Mouse (Mus musculus): ENCODE data around the gene Il13. TPM values are rescaled to one million over a fixed set of nuclear protein-coding genes. Genes with fewer than 3 reads are reported as not detected.

Il13 gene
- 0.18 TPM in 2 replicates for total RNA-seq (2015)
- total RNA-seq (2017) = 0.28 and 0.62 TPM in 2 replicates

GRCm38 (mm10) chr11:53634556-53634955, at the start of gene Il13:
Il13 (minus strand) TSS chr11:53634702.
- ATAC-seq (ENCODE audit: poor library complexity, severe bottlenecking) = no peak

DNA sequence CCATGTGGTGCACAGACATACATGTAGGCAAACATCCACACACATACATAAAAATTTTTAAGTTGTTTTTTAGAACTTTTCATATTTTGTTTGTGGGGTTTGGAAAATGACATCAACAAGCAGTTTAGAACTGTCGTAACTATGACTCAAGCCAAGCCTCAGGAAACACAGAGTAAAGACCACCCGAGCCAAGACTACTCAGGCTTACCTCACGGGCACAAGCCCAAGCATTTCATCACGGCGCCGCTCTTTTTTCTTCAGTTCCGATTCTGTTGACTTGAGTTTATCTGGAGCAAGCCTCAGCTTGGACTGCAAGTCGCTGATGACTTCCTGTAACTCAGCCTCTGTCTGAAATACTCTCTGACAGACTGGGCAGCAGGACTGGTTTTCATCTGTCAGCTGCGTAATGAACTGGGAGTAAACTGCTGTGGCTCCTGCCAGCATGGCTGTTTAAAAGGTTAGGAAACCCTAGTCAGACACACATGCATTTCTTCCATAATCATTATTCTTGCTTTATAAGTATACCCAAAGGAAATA, 48.6 kb upstream of the Il13 start:
- no peak for ATAC-seq (ENCODE audit: poor library complexity, severe bottlenecking)

DNA sequence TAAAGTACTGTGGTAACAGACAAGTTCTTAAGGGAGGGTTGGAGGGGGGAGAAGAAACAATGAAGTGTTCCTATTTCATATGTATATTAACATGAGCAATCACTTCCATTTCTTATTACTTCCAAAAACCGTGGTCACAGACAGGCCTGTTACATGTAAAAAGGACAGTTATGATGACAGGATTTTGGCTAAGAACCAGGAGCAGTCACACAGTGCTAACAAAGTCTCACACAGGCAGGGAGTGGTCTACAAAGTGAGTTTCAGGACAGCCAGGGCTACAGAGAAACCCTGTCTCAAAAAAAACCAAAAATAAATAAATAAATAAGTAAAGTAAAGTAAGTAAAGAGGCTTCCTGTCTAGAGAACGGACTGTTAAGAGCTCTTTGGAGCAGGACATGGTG, 47.7 kb upstream of the Il13 start:
- no peak for ATAC-seq (ENCODE audit: poor library complexity, severe bottlenecking)

DNA sequence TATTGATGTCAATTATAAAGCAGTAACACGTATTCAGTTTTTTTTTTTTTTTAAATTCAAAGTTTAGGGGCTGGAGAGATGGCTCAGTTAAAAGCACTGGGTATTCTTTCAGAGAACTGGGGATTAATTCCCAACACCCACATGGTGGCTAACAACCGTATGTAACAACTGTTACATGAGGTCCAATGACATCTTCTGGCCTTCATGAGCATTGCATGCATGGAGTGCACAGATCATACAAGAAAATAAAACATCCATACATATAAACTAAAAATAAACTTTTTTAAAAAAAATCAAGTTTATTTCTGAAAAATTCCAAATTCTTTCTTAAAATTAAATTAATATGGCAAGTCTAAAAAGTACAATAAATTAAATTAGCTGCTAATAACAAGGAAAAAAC, 47.2 kb upstream of the Il13 start:
- no peak for ATAC-seq (ENCODE audit: poor library complexity, severe bottlenecking)

GRCm38 (mm10) chr11:53680141-53680540, 45.6 kb upstream of the Il13 start:
- ATAC-seq (ENCODE audit: poor library complexity, severe bottlenecking) = no peak

DNA sequence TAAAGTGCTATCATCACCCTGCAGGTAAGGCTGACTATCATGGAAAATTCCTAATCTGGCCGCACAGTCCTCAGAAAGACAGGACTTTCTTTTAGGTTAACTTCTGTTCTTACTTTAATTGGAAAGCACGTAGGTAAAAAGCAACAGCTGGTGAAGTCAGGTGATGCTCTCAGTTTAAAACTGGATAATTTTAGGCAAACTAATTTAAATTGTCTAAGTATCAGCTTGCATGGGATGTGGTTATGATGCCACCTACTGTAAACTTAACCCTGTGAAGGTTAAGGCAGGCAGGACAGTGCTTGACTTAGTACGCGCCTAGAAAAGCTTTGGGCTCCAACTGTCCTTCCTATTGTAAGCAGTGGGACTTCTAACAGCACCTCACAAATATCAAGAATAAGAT, 36.9 kb upstream of the Il13 start:
- no peak for ATAC-seq (ENCODE audit: poor library complexity, severe bottlenecking)

GRCm38 (mm10) chr11:53664091-53664490, 29.6 kb upstream of the Il13 start:
- no peak for ATAC-seq (ENCODE audit: poor library complexity, severe bottlenecking)

DNA sequence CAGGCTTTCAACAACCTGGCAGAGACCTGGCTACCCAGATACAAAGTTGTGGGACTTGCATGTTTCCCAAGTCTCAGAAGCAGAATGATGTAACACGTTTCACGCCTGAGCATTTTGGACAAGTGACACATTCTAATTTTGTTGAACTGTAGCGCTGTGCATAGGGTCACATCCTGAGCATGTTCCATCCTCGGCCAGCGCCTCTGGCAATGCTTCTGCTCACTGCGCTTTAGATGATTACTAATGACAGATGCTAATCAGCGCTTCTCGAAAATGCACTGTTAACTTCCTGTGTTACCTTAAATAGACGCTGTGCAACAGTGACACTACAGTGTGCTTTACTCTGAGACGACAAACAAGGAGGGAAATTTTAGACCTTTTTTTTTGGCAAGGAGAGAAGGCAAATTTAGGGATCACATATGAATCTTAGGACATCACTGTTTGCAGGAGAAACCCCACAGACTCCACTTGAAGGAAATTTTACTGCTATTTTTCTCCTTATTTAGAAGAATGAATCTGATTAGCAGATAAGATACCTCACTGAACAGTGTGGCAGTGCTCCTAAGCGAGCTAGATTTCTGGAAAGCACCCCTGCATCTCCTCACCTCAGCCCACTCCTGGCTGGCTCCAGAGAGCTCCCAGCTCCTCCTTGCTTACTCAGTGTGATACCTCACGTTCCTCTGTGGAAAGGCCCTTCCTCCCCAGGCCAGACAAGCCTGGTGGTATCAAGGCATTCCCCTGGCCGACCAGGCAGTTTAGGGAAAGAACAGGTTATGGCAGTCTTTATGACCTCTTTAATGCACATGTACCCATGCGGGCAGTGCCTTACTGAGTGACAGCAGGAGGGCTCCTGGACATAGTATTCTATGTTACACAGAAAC, 28.5 kb upstream of the Il13 start:
- peak; percentile 56 for ATAC-seq (ENCODE audit: poor library complexity, severe bottlenecking)

DNA sequence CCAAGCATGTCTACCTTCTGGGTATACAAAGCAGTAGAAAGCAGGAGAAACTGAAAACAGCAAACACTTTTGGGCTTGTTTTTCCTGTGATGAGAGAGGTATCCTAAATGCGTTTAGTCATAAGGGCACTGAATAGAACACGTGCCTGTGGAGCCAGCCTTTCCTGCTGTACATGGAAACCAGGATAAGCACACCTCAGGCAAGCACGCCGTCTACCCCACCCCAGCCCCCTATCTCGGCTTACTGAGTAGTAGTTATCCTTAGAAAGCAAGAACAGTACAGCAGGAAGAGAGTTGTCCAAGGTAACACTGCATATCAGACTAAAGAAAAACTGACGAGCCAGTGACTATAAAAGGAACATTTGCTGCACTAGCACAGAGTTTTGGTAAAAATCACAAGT, 23.3 kb upstream of the Il13 start:
- ATAC-seq (ENCODE audit: poor library complexity, severe bottlenecking) = no peak

GRCm38 (mm10) chr11:53657381-53657780, 22.9 kb upstream of the Il13 start:
- no peak for ATAC-seq (ENCODE audit: poor library complexity, severe bottlenecking)

DNA sequence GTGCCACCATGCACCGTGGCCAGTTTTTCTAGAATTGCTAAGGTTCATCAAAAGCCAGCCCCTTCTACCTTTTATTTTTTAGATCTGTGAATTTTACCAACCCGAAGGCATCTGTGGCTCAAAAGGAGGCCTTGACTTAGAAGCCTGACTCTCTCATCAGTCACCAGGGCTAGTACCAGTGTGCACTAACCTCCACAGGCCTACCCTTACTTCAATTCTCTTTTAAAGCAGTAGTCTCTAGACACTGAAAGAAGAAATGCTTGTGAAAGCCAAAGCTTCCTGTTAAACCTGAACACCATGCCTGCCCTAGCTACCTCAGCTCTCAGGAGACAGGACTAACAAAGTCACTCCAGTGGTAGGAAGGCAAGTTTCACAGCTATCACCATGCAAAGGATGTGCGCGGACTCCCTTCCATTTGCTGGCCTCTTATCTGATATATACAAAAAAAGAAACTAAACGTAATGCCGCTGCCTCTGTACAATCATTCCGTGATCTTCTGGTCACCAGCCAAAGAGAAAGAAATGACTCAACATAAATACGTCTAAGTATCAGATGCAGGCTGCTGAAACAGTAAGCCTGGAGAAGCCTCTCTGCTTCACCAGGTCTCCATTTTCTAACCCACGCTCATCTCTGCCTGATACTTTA, 22.2 kb upstream of the Il13 start:
- peak; percentile 54 for ATAC-seq (ENCODE audit: poor library complexity, severe bottlenecking)

DNA sequence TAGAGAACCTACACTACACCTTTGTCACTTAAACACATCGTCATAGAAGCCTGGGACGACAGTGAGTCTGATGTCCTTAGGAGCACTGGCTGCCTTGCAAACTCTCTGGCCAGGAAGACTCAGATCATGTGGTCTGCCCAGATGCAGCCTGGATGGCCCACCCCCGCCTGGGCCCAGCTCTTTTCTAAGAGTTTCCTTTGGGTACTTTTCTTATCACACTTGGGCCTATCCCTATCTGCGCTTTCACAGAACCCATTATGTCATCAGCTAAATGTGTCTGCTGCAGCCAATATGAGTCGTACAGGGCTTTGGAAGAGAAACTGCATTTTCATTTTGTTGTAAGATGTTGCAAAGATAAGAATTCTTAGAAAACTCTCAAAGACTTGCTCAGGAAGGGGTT, 20.5 kb upstream of the Il13 start:
- ATAC-seq (ENCODE audit: poor library complexity, severe bottlenecking) = peak; percentile 59

DNA sequence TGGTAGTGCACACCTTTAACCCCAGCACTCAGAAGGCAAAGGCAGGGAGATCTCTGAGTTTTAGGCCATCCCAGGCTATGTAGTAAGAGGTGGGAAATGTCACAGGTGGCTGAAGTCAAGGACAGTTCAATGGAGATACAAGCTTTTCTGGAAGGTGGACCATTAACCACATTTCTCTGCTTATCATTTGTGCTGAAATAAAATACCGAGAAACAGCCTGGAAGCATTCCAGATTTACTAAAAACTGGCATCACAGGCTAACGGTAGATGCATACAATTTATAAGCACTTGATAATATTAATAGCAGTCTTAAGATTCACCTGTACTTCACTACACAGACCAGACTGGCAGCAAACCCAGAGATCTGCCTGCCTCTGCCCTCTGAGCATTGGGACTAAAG, 17.9 kb upstream of the Il13 start:
- ATAC-seq (ENCODE audit: poor library complexity, severe bottlenecking) = no peak

GRCm38 (mm10) chr11:53651441-53651840, 16.9 kb upstream of the Il13 start:
- ATAC-seq (ENCODE audit: poor library complexity, severe bottlenecking) = no peak

DNA sequence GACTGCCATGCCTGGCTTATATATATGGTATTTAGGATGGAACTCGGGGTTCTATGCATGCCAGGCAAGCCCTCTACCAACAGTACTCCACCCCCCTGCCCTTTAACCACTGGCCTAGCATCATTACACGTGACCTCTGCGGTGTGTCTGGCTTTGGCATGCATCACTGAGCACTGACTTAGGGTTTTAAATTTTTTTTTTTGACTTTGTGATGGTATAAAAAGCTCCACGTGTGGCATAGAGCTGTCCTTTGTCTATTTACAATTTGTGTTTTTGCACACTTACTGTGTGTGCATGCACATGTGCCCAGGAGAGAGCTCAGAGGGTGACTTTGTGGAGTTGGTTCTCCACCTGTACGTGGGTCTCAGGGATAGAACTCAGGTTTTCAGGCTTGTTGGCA, 9.5 kb upstream of the Il13 start:
- ATAC-seq (ENCODE audit: poor library complexity, severe bottlenecking) = no peak

- ATAC-seq (ENCODE audit: poor library complexity, severe bottlenecking) = no peak
Observed at GRCm38 (mm10) chr11:53642744-53643279, 8.3 kb upstream of the Il13 start.

- no peak for ATAC-seq (ENCODE audit: poor library complexity, severe bottlenecking)
Observed at GRCm38 (mm10) chr11:53637803-53638260, 3.3 kb upstream of the Il13 start.

- ATAC-seq (ENCODE audit: poor library complexity, severe bottlenecking) = no peak
Observed at GRCm38 (mm10) chr11:53637046-53637802, 2.7 kb upstream of the Il13 start.

DNA sequence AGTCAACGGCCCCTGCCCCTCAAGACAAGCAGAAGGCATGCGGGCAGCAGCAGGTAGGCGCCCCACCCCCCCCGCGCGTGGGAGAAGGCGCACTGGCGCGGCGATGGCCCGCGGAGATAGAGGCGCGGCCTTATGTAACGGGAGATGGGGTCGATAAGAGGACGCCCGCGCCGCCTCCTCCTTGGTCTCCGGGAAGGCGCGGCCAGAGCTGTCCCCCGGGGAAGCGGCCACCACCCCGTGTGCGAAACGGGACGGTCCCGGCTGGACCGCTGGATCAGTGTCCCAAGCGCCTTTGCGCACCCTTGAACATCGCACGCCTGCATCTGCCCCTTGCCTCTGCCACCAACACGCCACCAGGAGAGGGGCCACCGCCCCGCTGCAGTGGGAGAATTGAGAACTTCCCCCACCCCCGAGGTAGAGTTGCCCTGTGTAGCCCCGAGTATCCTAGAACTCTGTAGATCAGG, 1.7 kb upstream of the Il13 start:
- ATAC-seq (ENCODE audit: poor library complexity, severe bottlenecking) = peak; percentile 66

DNA sequence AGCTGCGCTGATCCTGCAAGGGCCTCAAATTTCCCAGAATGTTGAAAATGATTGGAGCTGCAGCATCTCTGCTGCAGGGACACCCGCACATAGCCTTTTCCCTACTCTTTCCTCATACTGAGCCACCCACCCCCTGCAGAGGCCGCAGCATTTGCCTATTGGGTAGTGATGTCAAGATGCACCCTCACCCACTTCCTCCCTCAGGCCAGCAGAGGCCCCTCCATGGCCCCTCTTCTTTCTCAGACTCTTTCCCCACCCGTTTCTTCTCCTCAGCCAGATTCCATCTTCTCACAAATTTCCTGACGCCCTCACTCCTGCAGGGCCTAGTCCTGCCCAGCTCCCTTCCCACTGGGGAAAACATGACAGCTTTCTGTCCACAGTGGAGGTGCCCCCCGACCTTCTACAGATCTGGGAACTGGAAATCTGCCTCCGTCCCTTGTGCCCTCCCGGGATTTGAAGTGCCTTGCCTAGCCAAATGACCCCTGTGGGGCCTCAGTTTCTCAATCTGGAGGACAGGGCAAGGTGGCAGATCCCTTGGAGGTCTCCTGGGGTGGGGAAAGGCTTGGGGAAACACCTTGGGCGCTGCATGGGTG, 1.2 kb upstream of the Il13 start:
- no peak for ATAC-seq (ENCODE audit: poor library complexity, severe bottlenecking)
